Mouse (Mus musculus) left cerebral cortex, adult 9 months (tissue): ENCODE data around the gene Syngr1.

Source experiments
- DNase-seq, 2 experiments: peaks; one replicate each; pipeline ENCODE4 v3.0.0; 2022; ENCODE audit warnings: low spot score in 2 of 2

The Syngr1 gene

DNA sequence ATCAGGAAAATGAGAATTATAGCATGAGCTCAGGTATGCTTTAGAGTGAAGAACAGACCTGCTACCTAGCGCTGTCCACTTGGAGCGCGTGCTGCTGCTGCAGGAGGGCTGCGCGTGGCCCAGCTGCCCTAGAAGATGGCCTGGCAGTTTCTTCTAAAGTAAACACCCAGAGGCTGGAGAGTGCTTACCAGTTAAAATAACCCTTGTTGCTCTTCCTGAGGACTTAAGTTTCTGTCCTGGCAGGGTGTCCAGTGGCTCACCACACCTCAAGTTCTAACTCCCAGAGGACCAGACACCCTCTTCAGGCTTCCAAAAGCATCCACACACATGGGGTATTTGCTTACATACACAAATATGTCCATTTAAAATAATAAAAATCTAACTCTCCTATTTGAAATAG, 54.3 kb downstream of the Syngr1 start:
- no peak for DNase-seq

- no peak for DNase-seq
Observed at GRCm38 (mm10) chr15:80146153-80146552, 55.0 kb downstream of the Syngr1 start.

DNA sequence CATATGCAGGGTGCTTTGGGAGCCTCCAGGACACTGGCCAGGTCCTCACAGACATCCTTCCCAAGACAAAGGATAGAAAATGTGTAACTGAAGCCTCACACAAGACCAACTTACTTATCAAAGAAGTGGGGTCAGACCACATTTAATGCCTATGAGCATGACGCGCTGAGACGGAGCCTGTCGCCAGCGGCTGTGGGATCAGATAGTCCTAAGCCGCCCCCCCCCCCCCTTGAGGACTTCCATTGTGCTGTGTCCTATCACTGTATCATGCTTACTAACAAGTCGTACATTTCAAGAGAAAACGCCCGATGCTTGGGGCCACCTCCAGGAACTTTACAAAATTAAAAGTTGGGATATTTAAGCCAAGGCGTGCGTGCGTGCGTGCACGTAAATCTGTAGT, 56.0 kb downstream of the Syngr1 start:
- no peak for DNase-seq

DNA sequence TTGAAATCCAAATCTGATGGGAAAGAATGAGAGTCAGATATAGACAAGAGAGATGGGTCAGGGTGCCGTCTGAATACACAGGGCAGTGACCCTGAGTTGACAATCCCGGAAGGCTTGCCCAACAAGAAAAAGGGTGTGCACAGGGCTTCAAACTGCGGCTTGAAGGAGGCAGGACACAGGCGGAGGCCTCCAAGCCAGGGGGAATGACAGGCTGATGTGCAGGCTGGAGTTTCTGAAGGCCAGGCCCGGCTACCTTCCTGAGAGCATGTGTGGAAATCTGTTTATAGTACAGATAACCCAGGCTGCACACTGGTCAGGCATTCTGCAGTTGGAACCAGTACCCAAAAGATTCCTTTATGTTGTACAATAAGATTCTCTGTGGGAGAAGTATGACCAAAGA, 56.4 kb downstream of the Syngr1 start:
- DNase-seq: no peak

GRCm38 (mm10) chr15:80148565-80148964, 57.4 kb downstream of the Syngr1 start:
- no peak for DNase-seq

- DNase-seq: no peak
Observed at GRCm38 (mm10) chr15:80149517-80149916, 58.4 kb downstream of the Syngr1 start.

DNA sequence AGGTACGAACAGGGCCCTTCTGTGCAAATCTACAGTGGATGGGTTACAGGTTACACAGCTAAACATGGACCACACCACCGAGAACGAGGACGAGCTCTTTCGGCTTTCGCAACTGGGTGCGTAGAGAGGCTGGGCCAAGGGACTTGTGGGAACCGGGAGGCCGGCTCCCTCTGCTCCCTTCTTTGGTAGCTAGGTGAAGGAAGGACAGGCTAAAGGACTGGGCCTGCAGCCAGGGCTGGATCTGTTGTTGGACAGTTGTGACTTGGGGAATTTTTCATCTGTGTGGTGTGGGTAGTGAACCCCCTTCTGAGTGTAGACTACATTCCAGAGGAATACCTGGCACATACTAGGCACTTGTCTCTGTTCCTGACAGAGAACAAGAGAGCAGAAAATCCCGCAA, 61.5 kb downstream of the Syngr1 start:
- no peak for DNase-seq

DNA sequence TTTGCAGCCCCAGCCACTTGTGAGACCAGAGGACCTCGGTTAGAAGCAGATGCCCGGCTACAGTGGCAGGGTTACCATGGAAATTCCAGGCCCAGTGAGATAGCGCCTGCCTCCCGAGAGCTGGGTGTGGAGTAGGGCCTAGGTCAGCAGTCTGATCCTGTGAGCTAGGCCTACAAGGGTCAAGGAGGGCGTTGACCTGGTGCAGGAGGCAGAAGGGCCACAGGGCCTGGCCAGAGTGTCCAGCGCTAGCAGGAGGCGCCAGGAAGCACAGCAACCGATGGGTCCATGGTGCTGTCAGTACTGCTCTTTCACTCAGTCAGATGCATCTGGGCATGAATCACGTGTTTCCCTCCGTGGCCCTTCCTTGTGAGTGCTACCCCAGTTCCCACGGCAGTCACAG, 62.6 kb downstream of the Syngr1 start:
- no peak for DNase-seq

GRCm38 (mm10) chr15:80155707-80156106, 64.6 kb downstream of the Syngr1 start:
- DNase-seq: no peak

GRCm38 (mm10) chr15:80157197-80157943, 66.2 kb downstream of the Syngr1 start:
- DNase-seq: no peak

DNA sequence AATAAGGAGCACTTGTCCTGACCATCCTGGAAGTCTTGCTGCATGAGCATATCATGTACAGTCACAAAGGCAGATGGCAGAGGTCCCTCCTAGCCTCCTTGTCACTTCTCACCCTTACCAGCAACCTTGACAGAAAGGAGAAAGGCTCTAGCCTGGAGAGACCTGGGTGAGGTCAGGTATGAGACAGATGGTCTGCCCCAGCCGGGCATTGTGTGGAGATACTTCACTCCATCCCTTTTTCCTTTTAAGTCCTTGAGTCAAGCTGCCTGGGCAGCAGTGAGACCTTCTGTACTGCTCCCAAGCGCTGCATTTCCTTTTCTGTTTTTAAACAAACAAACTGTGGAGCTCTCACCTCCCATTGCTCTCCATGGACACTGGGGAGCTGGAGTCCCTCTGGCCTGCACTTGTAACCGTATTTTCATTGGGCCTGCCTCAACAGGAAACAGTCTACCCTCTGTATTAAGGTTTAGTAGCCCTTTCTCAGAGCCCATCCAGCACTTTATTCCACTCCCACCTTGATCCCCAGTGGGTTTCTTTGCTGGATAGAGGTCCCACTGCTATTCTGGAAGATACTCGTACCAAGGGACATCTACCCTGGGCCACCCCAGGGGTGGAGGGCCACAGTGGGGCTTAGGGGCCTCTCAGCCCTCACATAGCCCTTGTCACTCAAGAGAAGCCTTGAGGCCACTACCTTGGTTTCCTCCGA, 67.0 kb downstream of the Syngr1 start:
- no peak for DNase-seq

GRCm38 (mm10) chr15:80158707-80159090, 67.6 kb downstream of the Syngr1 start:
- DNase-seq: no peak

DNA sequence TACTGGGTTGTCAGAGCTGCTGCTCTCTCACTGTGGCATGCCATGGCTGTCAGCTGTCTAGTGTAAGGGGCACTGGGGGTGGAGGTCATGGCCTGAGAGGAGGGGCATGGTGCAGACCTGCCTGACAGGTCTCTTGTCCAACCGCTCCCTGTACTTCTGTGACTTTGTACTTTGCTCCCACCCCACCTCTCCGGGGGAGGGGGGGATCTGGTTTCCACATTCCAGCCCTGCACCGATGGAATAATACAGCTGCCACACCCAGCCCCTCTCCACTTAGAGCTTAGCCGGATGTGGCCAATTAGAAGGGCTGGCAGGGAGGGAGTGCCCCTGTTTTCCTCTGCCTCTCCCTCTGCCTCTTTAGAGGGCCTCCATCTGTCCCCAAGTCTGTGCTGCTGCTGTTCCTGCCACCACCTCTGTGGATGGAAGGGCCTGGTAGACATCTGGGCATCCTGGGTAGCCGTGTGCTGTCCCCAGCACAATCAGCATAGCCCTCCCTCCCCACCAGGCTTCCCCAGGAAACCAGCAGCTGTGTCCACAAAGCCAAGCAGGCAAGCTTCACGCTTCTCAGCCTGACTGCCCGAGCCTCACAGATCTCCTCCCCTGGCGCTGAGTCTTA, 68.3 kb downstream of the Syngr1 start:
- no peak for DNase-seq

DNA sequence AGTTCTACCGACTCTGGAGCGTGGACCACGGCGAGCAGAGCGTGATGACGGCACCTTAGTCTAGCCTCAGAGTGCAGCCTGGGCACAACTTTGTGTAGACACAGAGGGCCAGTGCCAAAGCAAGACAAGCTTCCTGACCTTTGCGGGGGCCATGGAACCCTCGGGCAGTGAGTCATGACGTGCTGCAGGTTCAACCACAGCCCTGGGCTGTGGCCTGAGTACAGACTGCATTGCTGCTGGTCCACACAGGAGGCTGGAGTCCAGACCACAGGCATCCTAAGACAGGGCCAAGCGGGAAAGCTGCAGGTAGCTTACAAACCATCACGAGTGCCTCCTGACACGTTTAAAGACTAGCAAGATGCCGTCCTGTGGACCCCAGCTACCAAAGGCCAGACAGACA, 69.1 kb downstream of the Syngr1 start:
- no peak for DNase-seq

DNA sequence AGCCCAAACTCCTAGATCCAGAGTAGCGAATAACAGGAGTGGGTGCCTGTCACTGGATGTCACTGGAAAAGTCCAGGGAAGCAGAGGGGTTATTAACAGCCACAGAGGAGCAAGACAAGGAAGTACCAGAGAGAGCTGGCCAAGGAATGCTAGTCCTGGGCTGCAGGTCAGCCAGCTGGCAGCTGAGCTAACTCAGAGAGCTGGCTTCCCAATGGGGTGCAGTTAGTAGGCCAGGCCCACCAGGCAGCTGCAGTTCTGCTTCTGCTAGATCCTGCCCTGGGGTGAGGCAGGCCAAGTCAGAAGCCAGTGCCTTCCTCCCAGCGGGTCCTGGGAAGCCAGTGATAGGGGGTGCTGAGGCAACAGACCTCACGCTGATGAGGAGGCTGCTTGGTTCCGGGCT, 69.6 kb downstream of the Syngr1 start:
- no peak for DNase-seq

DNA sequence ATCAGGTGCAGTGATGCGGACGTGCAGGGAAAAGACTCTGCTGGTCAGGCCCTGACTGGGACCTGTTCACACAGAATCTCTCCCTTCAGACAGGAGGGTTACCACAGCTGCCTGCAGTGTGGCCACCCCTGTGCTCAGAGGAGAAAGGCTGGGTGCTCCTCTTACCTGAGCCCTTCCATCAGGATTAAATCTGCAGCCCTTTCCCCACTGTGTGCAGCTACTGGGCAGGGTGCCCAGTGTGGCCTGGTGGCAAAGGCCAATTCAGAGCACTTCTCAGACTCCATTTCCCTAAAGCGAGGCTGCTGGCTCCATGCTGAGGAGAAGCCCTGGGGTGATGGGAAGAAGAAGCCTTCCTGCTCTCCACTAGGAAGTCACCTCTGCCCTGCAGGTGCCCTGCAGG, 70.1 kb downstream of the Syngr1 start:
- DNase-seq: no peak

DNA sequence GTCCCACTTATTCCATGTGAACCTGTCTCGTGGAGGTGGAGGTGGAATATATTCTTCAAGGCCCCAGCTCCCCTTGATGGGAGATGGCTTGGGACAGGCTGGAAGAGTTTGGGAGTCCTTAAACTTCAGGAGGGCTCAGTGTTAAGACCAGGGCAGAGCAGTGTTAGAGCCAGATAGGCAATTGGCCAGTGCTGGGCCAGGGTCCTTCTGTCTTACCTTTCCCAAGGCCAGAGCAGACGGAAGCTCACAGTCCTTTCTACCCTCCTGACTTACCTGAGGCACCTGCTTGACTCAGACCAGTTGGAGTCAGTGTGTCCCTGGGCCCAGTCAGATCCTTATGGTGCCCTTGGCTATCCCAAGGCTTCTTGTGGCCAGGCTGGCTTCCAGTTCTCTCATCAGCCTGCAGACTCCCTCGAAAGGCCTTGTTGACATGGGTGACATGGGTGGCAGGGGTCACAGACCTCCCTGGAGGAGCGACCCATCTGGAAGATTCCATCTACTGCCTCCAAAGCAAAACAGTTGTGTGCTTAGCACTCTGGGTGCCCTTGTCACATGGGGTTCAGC, 71.3 kb downstream of the Syngr1 start:
- no peak for DNase-seq

GRCm38 (mm10) chr15:80163274-80163673, 72.1 kb downstream of the Syngr1 start:
- DNase-seq: peak in 1 of 2 experiments; percentile 71

- no peak for DNase-seq
Observed at GRCm38 (mm10) chr15:80163716-80164115, 72.6 kb downstream of the Syngr1 start.

DNA sequence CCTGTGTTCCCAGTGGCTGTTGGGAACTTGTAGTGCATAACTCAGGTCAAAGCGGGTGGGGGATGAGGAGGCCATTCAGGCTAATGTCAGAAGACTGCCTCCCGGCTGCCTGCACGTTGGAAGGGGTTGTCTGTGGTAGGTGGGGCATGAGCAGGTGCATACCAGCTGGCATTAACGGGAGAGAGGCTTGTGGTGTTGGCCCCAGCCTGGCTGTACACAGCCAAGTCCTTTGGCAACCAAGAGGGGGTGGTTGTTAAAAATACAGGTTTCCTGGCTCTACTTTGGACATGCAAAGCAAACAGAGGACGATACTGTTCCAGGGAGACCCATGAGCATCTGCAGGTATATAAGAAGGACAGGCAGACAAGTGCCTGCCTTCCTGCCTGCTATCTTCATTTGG, 74.3 kb downstream of the Syngr1 start:
- DNase-seq: peak in 1 of 2 experiments; percentile 41
